Mouse (Mus musculus) neural tube, embryonic 11.5 days (tissue): ENCODE measurements around the gene Pde3b. TPM values are rescaled to one million over a fixed set of nuclear protein-coding genes. Genes with fewer than 3 reads are reported as not detected.

Source experiments
- ATAC-seq: fragments of 200-750 bp; cut with Nextera tagmentation; 2 replicates; pipeline ENCODE4 v1.8.0; 2017; ENCODE audit warnings: moderate number of reproducible peaks, mild to moderate bottlenecking, moderate TSS enrichment, moderate library complexity; ENCODE audit not compliant: insufficient read depth, low FRiP score, low TSS enrichment
- DNase-seq: peaks from one replicate; pipeline ENCODE4 v3.0.0-alpha.2; 2015; ENCODE audit warnings: low spot score
- H3K27ac ChIP-seq: fragments of 300-500 bp; sonication (generic); 2 replicates; pipeline ENCODE4 v1.5.1; 2014; ENCODE audit warnings: low read depth, mild to moderate bottlenecking, low read length
- H3K27me3 ChIP-seq: fragments of 300-500 bp; sonication (generic); 2 replicates; pipeline ENCODE4 v1.6.1; 2014; ENCODE audit warnings: mild to moderate bottlenecking, low read length, mixed read lengths; ENCODE audit not compliant: control insufficient read depth, insufficient read depth
- H3K36me3 ChIP-seq: fragments of 300-500 bp; sonication (generic); 2 replicates; pipeline ENCODE4 v1.6.1; 2014; ENCODE audit warnings: mild to moderate bottlenecking, low read length, moderate library complexity, mixed read lengths; ENCODE audit not compliant: control insufficient read depth, insufficient read depth
- H3K4me1 ChIP-seq: fragments of 300-500 bp; sonication (generic); 2 replicates; pipeline ENCODE4 v1.6.1; 2014; ENCODE audit warnings: low read length, mixed read lengths; ENCODE audit not compliant: control insufficient read depth, insufficient read depth
- H3K4me2 ChIP-seq: fragments of 300-500 bp; sonication (generic); 2 replicates; pipeline ENCODE4 v1.6.1; 2014; ENCODE audit warnings: low read depth, mild to moderate bottlenecking, moderate library complexity
- H3K4me3 ChIP-seq: fragments of 300-500 bp; sonication (generic); 2 replicates; pipeline ENCODE4 v1.5.1; 2014; ENCODE audit warnings: low read depth, low read length
- H3K9ac ChIP-seq: fragments of 300-500 bp; sonication (generic); 2 replicates; pipeline ENCODE4 v1.6.1; 2014; ENCODE audit warnings: mild to moderate bottlenecking, low read length
- H3K9me3 ChIP-seq: fragments of 300-500 bp; sonication (generic); 2 replicates; pipeline ENCODE4 v1.6.1; 2016; ENCODE audit warnings: low read length; ENCODE audit not compliant: control insufficient read depth
- WGBS: fragments of 180-500 bp; shearing (Covaris S2); extraction: QIAGEN DNeasy Blood & Tissue Kit; methylation state at CpG from one replicate; pipeline ENCODE4 v1.1.7; 2014; 5-methylcytosine and 5-hydroxymethylcytosine counted together
- polyA plus RNA-seq: library from polyadenylated mRNA; unstranded; fragments of >200 nt; fragmentation: Nextera tagmentation; extraction: Ambion mirVana; gene quantifications from 2 replicates; pipeline ENCODE4 v1.2.1, GENCODE M21; 2014

Pde3b gene
- polyA plus RNA-seq, 1 experiment from 2014 or later: 12.7 TPM

DNA sequence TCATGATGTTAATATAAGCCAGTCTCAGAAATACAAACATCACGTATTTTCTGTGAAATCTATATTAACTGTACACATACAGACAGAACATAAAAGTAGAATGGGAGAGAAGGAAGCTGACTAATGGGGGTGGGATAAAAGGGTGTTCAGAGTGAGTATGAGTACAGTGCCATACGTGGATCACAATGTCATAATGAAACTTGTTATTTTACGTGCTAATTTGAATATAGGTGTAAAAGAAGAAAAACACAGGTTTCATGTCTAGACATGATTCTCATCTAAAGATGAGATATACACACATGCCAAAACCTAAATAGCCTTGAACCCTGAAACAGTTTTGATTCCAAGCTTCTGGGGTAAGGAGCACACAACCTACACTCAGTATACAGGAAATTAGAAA, 51.3 kb downstream of the Pde3b start:
- H3K4me3 ChIP-seq: no peak overlapping the region

GRCm38 (mm10) chr7:114472471-114472870, 57.4 kb downstream of the Pde3b start:
- Histone ChIP-seq H3K4me1 (no peaks in the 10 kb centered on the region), H3K4me2 (no peak overlapping the region), H3K36me3 (no peaks in the 10 kb centered on the region), H3K27ac (no peak overlapping the region), H3K9ac (no peak overlapping the region), H3K9me3 (no peaks in the 10 kb centered on the region), H3K4me3 (no peak overlapping the region), H3K27me3 (no peaks in the 10 kb centered on the region)
- DNase-seq: no peak
- ATAC-seq: no peak
- WGBS: 76% methylated on average over 2 of the region's 2 CpGs

More for the DNA sequence above, 51.3 kb downstream of the Pde3b start:
- H3K27me3 ChIP-seq: no peaks in the 10 kb centered on the region
- H3K9me3 ChIP-seq: no peaks in the 10 kb centered on the region
- H3K27ac ChIP-seq: no peak overlapping the region
- no peak overlapping the region for H3K4me2 ChIP-seq
- DNase-seq (no peak), ATAC-seq (no peak)
- no peaks in the 10 kb centered on the region for H3K4me1 ChIP-seq
- H3K9ac ChIP-seq: no peak overlapping the region
- WGBS: 92% methylated on average over 3 of the region's 3 CpGs
- no peaks in the 10 kb centered on the region for H3K36me3 ChIP-seq

GRCm38 (mm10) chr7:114474889-114475288, 59.8 kb downstream of the Pde3b start:
- WGBS: 80% methylated on average over 1 of the region's 1 CpGs
- ATAC-seq: no peak
- H3K4me3 ChIP-seq: no peak overlapping the region
- H3K27me3 ChIP-seq: no peaks in the 10 kb centered on the region
- H3K4me1 ChIP-seq: no peaks in the 10 kb centered on the region
- H3K27ac ChIP-seq: no peak overlapping the region
- DNase-seq: no peak
- no peaks in the 10 kb centered on the region for H3K36me3 ChIP-seq
- H3K4me2 ChIP-seq: no peak overlapping the region
- H3K9me3 ChIP-seq: no peaks in the 10 kb centered on the region
- H3K9ac ChIP-seq: no peak overlapping the region

GRCm38 (mm10) chr7:114477884-114478283, 62.8 kb downstream of the Pde3b start:
- Histone ChIP-seq H3K27me3 (no peaks in the 10 kb centered on the region), H3K36me3 (no peaks in the 10 kb centered on the region), H3K4me2 (no peak overlapping the region), H3K9ac (no peak overlapping the region), H3K9me3 (no peaks in the 10 kb centered on the region), H3K4me1 (no peaks in the 10 kb centered on the region), H3K4me3 (no peak overlapping the region), H3K27ac (no peak overlapping the region)
- ATAC-seq: no peak
- no peak for DNase-seq
- 97% methylated on average over 2 of the region's 2 CpGs for WGBS

DNA sequence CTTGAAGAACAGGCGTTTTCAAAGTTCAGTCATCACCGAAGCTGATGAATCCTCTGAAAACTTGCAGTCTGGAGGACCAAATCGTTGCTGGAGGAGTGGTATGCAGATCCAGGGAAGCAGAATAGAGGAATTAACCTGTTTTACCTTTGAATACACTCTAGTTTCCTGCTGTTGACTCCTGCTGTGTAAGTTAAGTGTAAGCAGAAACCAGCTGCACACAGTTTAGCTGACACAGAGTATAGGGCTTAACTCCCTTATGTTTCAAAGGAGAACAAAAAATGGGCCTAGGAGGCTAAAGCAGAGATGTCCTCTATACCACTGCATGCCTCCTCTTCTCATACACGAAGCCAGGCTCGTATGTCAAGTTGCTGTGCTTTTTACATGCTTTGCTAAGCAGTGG, 63.8 kb downstream of the Pde3b start:
- no peak overlapping the region for H3K27ac ChIP-seq
- H3K36me3 ChIP-seq: no peaks in the 10 kb centered on the region
- no peak for DNase-seq
- H3K9ac ChIP-seq: no peak overlapping the region
- no peak for ATAC-seq
- H3K4me3 ChIP-seq: no peak overlapping the region
- H3K4me2 ChIP-seq: no peak overlapping the region
- H3K27me3 ChIP-seq: no peaks in the 10 kb centered on the region
- WGBS: 31% methylated on average over 5 of the region's 5 CpGs
- H3K9me3 ChIP-seq: no peaks in the 10 kb centered on the region
- H3K4me1 ChIP-seq: no peaks in the 10 kb centered on the region

DNA sequence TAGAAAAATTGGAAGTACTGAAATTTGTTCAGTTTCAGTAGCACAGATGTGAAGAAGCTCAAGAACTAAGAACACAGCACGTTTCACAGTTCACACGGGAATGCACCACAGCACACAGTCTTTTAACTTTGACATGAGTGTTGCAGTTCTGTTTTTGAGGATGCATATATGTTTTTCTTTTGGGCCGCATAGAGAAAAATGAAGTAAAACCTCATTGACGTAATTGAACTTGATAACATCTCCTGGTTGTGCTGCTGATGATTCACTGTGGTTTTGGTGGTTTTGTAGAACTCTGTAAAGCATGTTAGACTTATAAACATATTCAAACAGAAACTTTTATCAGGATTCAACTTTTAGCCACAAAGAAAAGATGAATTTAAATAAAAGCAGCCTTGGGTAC, 64.7 kb downstream of the Pde3b start:
- WGBS: 84% methylated on average over 4 of the region's 4 CpGs
- Histone ChIP-seq H3K4me2 (no peak overlapping the region), H3K9ac (no peak overlapping the region), H3K27me3 (no peaks in the 10 kb centered on the region), H3K27ac (no peak overlapping the region), H3K36me3 (no peaks in the 10 kb centered on the region), H3K9me3 (no peaks in the 10 kb centered on the region), H3K4me3 (no peak overlapping the region), H3K4me1 (no peaks in the 10 kb centered on the region)
- ATAC-seq: no peak
- no peak for DNase-seq

GRCm38 (mm10) chr7:114480196-114480989, 65.3 kb downstream of the Pde3b start:
- WGBS: 79% methylated on average over 6 of the region's 6 CpGs
- DNase-seq: no peak

GRCm38 (mm10) chr7:114481008-114481407, 65.9 kb downstream of the Pde3b start:
- ATAC-seq: no peak
- Histone ChIP-seq H3K9me3 (no peaks in the 10 kb centered on the region), H3K9ac (no peak overlapping the region), H3K36me3 (no peaks in the 10 kb centered on the region), H3K27me3 (no peaks in the 10 kb centered on the region), H3K27ac (no peak overlapping the region), H3K4me2 (no peak overlapping the region), H3K4me3 (no peak overlapping the region), H3K4me1 (no peaks in the 10 kb centered on the region)
- DNase-seq: no peak
- WGBS: 82% methylated on average over 1 of the region's 1 CpGs

More at GRCm38 (mm10) chr7:114480196-114480989, 65.3 kb downstream of the Pde3b start:
- Histone ChIP-seq H3K27me3 (no peaks in the 10 kb centered on the region), H3K4me1 (no peaks in the 10 kb centered on the region), H3K4me2 (no peak overlapping the region), H3K9me3 (no peaks in the 10 kb centered on the region), H3K4me3 (no peak overlapping the region), H3K9ac (no peak overlapping the region), H3K27ac (no peak overlapping the region), H3K36me3 (no peaks in the 10 kb centered on the region)
- no peak for ATAC-seq

- WGBS: 84% methylated on average over 2 of the region's 2 CpGs
- Histone ChIP-seq H3K4me1 (no peaks in the 10 kb centered on the region), H3K9me3 (no peaks in the 10 kb centered on the region), H3K27me3 (no peaks in the 10 kb centered on the region), H3K36me3 (no peaks in the 10 kb centered on the region), H3K4me3 (no peak overlapping the region), H3K27ac (no peak overlapping the region), H3K9ac (no peak overlapping the region), H3K4me2 (no peak overlapping the region)
- no peak for DNase-seq
- ATAC-seq: no peak
Measured at GRCm38 (mm10) chr7:114481429-114481931, 66.4 kb downstream of the Pde3b start.
